Mouse (Mus musculus) G1E (cell line): ENCODE measurements at regions not wholly inside any gene's neighbourhood (a gene's known extent, or its start where the extent isn't known, plus 50 kb on each side); places are given as distances from the start of the nearest gene placed in this dataset.

Experiments
- ATAC-seq: 2 replicates; pipeline ENCODE4 v1.8.0; 2016; ENCODE audit warnings: mild to moderate bottlenecking; ENCODE audit not compliant: insufficient number of reproducible peaks, poor library complexity, low FRiP score, severe bottlenecking; ENCODE audit errors: extremely low read depth
- DNase-seq: peaks from one replicate; pipeline ENCODE4 v3.0.0; 2012; ENCODE audit warnings: low spot score
- H3K27me3 ChIP-seq: 2 replicates; pipeline ENCODE4 v1.6.1; 2012; ENCODE audit warnings: mild to moderate bottlenecking, low read length, inconsistent platforms; ENCODE audit not compliant: insufficient read depth
- H3K36me3 ChIP-seq: replicated peaks from 2 replicates; pipeline ENCODE3; 2012; ENCODE audit warnings: mild to moderate bottlenecking, inconsistent platforms
- H3K4me1 ChIP-seq: 2 replicates; pipeline ENCODE4 v1.6.1; 2012; ENCODE audit warnings: low read depth, low read length, inconsistent platforms, mixed read lengths; ENCODE audit not compliant: insufficient read depth
- H3K4me3 ChIP-seq: 2 replicates; pipeline ENCODE4 v1.5.1; 2012; ENCODE audit warnings: low read depth, mild to moderate bottlenecking, inconsistent platforms, low read length, moderate library complexity, mixed read lengths
- H3K9me3 ChIP-seq: replicated peaks from 2 replicates; pipeline ENCODE4 v1.6.1; 2012; ENCODE audit warnings: inconsistent platforms
- CTCF ChIP-seq: IDR thresholded peaks from 2 replicates; pipeline ENCODE4 v1.5.1; 2012; ENCODE audit warnings: low read depth, low read length, inconsistent platforms, mixed read lengths
- GATA1 ChIP-seq: IDR thresholded peaks from 2 replicates; pipeline ENCODE4 v1.6.1; 2012; ENCODE audit warnings: borderline replicate concordance, low read length, inconsistent platforms, mixed read lengths
- GATA2 ChIP-seq: IDR thresholded peaks from 2 replicates; pipeline ENCODE4 v1.6.1; 2012; ENCODE audit warnings: low read depth, low read length, inconsistent platforms, borderline replicate concordance
- POLR2AphosphoS5 ChIP-seq: IDR thresholded peaks from 2 replicates; pipeline ENCODE4 v1.6.1; 2012; ENCODE audit warnings: low read depth, low read length, inconsistent platforms; ENCODE audit not compliant: insufficient replicate concordance
- TAL1 ChIP-seq: conservative IDR thresholded peaks from 2 replicates; pipeline ENCODE4 v1.6.1; 2012; ENCODE audit warnings: low read depth, low read length, inconsistent platforms, mixed read lengths

- Histone ChIP-seq H3K4me1 (peaks cover 8% of the 10 kb centered on the region; the same call in 1 of the 2 replicates), H3K9me3 (no peaks in the 10 kb centered on the region), H3K27me3 (no peaks in the 10 kb centered on the region; the same call in none of the 2 replicates), H3K4me3 (no peak overlapping the region), H3K36me3 (no peaks in the 10 kb centered on the region)
- TF ChIP-seq GATA2 = no peak
- TF ChIP-seq CTCF = no peak
- TF ChIP-seq GATA1 = no peak
- no peak for TF ChIP-seq TAL1
- TF ChIP-seq POLR2AphosphoS5 = no peak
- DNase-seq = no peak
- ATAC-seq = no peak
These were observed 60.2 kb upstream of the Cd34 start for GRCm38 (mm10) chr1:194878440-194878839.

- H3K27me3 ChIP-seq = no peaks in the 10 kb centered on the region; the same call in none of the 2 replicates
- no peaks in the 10 kb centered on the region for H3K36me3 ChIP-seq
- peak; percentile 93 for ATAC-seq
- TF ChIP-seq POLR2AphosphoS5 = no peak
- TF ChIP-seq TAL1 = no peak
- TF ChIP-seq CTCF = peak; percentile 98
- TF ChIP-seq GATA1 = no peak
- no peak for TF ChIP-seq GATA2
- no peaks in the 10 kb centered on the region for H3K9me3 ChIP-seq
- DNase-seq = peak; percentile 72
- peak overlapping the region; percentile 69 for H3K4me3 ChIP-seq
- peaks cover 8% of the 10 kb centered on the region; the same call in 1 of the 2 replicates for H3K4me1 ChIP-seq
These were observed 59.0 kb upstream of the Cd34 start for GRCm38 (mm10) chr1:194879324-194880233.

- no peak for ATAC-seq
- no peak for DNase-seq
- Histone ChIP-seq H3K4me3 (no peak overlapping the region), H3K36me3 (no peaks in the 10 kb centered on the region), H3K4me1 (peaks cover 8% of the 10 kb centered on the region; the same call in 1 of the 2 replicates), H3K27me3 (peaks cover 7% of the 10 kb centered on the region), H3K9me3 (no peaks in the 10 kb centered on the region)
- TF ChIP-seq GATA2 = no peak
These were observed 56.9 kb upstream of the Cd34 start for GRCm38 (mm10) chr1:194881556-194882223.

GRCm38 (mm10) chr1:194885071-194885686 lies 53.4 kb upstream of the Cd34 start:
- H3K27me3 ChIP-seq = peaks cover 7% of the 10 kb centered on the region; the same call in 1 of the 2 replicates
- no peak for TF ChIP-seq POLR2AphosphoS5
- no peak for TF ChIP-seq TAL1
- no peak for TF ChIP-seq GATA2
- TF ChIP-seq GATA1 = no peak
- no peak for TF ChIP-seq CTCF
- H3K36me3 ChIP-seq = no peaks in the 10 kb centered on the region
- ATAC-seq (no peak), DNase-seq (no peak)
- no peaks in the 10 kb centered on the region for H3K4me1 ChIP-seq
- H3K9me3 ChIP-seq = no peaks in the 10 kb centered on the region
- no peak overlapping the region for H3K4me3 ChIP-seq

GRCm38 (mm10) chr1:194885687-194886077 lies 52.9 kb upstream of the Cd34 start:
- H3K9me3 ChIP-seq = no peaks in the 10 kb centered on the region
- no peaks in the 10 kb centered on the region for H3K4me1 ChIP-seq
- DNase-seq = no peak
- no peak for ATAC-seq
- H3K36me3 ChIP-seq = no peaks in the 10 kb centered on the region
- H3K4me3 ChIP-seq = no peak overlapping the region
- no peak for TF ChIP-seq GATA1
- TF ChIP-seq GATA2 = no peak
- TF ChIP-seq POLR2AphosphoS5 = no peak
- H3K27me3 ChIP-seq = peaks cover 7% of the 10 kb centered on the region; the same call in 1 of the 2 replicates
